Mouse (Mus musculus) thymus, adult 2 months (tissue): ENCODE results near the gene Tmc8. TPM values are rescaled to one million over a fixed set of nuclear protein-coding genes. Genes with fewer than 3 reads are reported as not detected.

ENCODE experiments used
- DNase-seq: peaks from one replicate; pipeline ENCODE4 v3.0.0; 2021
- H3K27ac ChIP-seq: fragments of 200-500 bp; 2 replicates; pipeline ENCODE4 v1.5.1; 2012; ENCODE audit warnings: low read length, control low read depth; ENCODE audit not compliant: control insufficient read depth, insufficient read depth
- H3K27me3 ChIP-seq: fragments of 200-500 bp; 2 replicates; pipeline ENCODE4 v1.6.1; 2012; ENCODE audit warnings: mild to moderate bottlenecking, low read length, moderate library complexity, mixed read lengths; ENCODE audit not compliant: control insufficient read depth, insufficient read depth
- H3K36me3 ChIP-seq: fragments of 200-500 bp; 2 replicates; pipeline ENCODE4 v1.6.1; 2012; ENCODE audit warnings: mild to moderate bottlenecking, low read length, moderate library complexity; ENCODE audit not compliant: control insufficient read depth, insufficient read depth
- H3K4me1 ChIP-seq: fragments of 200-500 bp; replicated peaks from 2 replicates; pipeline ENCODE4 v1.6.1; 2012; ENCODE audit warnings: low read length; ENCODE audit not compliant: control insufficient read depth, insufficient read depth
- H3K4me3 ChIP-seq: fragments of 200-500 bp; 2 replicates; pipeline ENCODE4 v1.5.1; 2012; ENCODE audit warnings: mild to moderate bottlenecking, low read length, control low read depth, moderate library complexity; ENCODE audit not compliant: control insufficient read depth, insufficient read depth
- CTCF ChIP-seq: fragments of 200-500 bp; IDR thresholded peaks from 2 replicates; pipeline ENCODE4 v1.5.1; 2012; ENCODE audit warnings: mild to moderate bottlenecking, control low read depth, low read length, moderate library complexity, borderline replicate concordance; ENCODE audit not compliant: control insufficient read depth, poor library complexity, insufficient read depth; ENCODE audit errors: extremely low read depth
- POLR2A ChIP-seq: fragments of 200-500 bp; IDR thresholded peaks from 2 replicates; pipeline ENCODE4 v1.6.1; 2012; ENCODE audit warnings: mild to moderate bottlenecking, low read length, control low read depth, moderate library complexity; ENCODE audit not compliant: control insufficient read depth, poor library complexity, insufficient read depth; ENCODE audit errors: extremely low read depth
- WGBS: fragments of 180-500 bp; shearing (Covaris S2); methylation state at CpG from one replicate; pipeline ENCODE4 v1.1.7; 2018; 5-methylcytosine and 5-hydroxymethylcytosine counted together
- polyA plus RNA-seq: library from polyadenylated mRNA; depleted of rRNA; stranded (reverse); fragments of >200 nt; gene quantifications from 2 replicates; pipeline ENCODE4 v1.2.3, GENCODE M21; 2012

Tmc8 gene
- polyA plus RNA-seq, 1 experiment: 388 TPM

GRCm38 (mm10) chr11:117769683-117770047 is 12.2 kb upstream of the Tmc8 start:
- H3K36me3 ChIP-seq: peaks cover 22% of the 10 kb centered on the region
- no peak for DNase-seq
- WGBS: 95% methylated on average over 7 of the region's 7 CpGs
- TF ChIP-seq POLR2A (no peak), CTCF (no peak)
- no peak overlapping the region for H3K27ac ChIP-seq
- H3K4me3 ChIP-seq: no peak overlapping the region
- no peaks in the 10 kb centered on the region for H3K27me3 ChIP-seq
- H3K4me1 ChIP-seq: no peaks in the 10 kb centered on the region; the same call in 1 of the 2 replicates

GRCm38 (mm10) chr11:117770407-117770806 is 11.5 kb upstream of the Tmc8 start:
- Histone ChIP-seq H3K4me1 (no peaks in the 10 kb centered on the region; the same call in 1 of the 2 replicates), H3K36me3 (peaks cover 29% of the 10 kb centered on the region)
- WGBS: 95% methylated on average over 10 of the region's 10 CpGs

GRCm38 (mm10) chr11:117772352-117772751 is 9.5 kb upstream of the Tmc8 start:
- WGBS: 92% methylated on average over 7 of the region's 7 CpGs
- H3K36me3 ChIP-seq: peaks cover 26% of the 10 kb centered on the region
- no peak overlapping the region for H3K4me3 ChIP-seq
- H3K27ac ChIP-seq: no peak overlapping the region
- DNase-seq: no peak
- H3K4me1 ChIP-seq: peaks cover 16% of the 10 kb centered on the region
- TF ChIP-seq POLR2A: no peak
- TF ChIP-seq CTCF: no peak
- H3K27me3 ChIP-seq: no peaks in the 10 kb centered on the region

More at GRCm38 (mm10) chr11:117770407-117770806, 11.5 kb upstream of the Tmc8 start:
- DNase-seq: no peak
- Histone ChIP-seq H3K27ac (no peak overlapping the region), H3K27me3 (no peaks in the 10 kb centered on the region), H3K4me3 (no peak overlapping the region)
- TF ChIP-seq CTCF (no peak), POLR2A (no peak)

- Histone ChIP-seq H3K27me3 (no peaks in the 10 kb centered on the region), H3K36me3 (peaks cover 23% of the 10 kb centered on the region), H3K4me3 (no peak overlapping the region), H3K4me1 (peaks cover 35% of the 10 kb centered on the region), H3K27ac (no peak overlapping the region)
- 98% methylated on average over 10 of the region's 10 CpGs for WGBS
- no peak for DNase-seq
- TF ChIP-seq CTCF: no peak
- no peak for TF ChIP-seq POLR2A
These were observed 7.0 kb upstream of the Tmc8 start for GRCm38 (mm10) chr11:117774925-117775324.

GRCm38 (mm10) chr11:117775540-117775939 is 6.3 kb upstream of the Tmc8 start:
- H3K4me1 ChIP-seq: peaks cover 35% of the 10 kb centered on the region
- DNase-seq: no peak
- no peaks in the 10 kb centered on the region for H3K27me3 ChIP-seq
- H3K4me3 ChIP-seq: no peak overlapping the region
- no peak for TF ChIP-seq CTCF
- TF ChIP-seq POLR2A: no peak
- H3K36me3 ChIP-seq: peaks cover 23% of the 10 kb centered on the region
- 93% methylated on average over 13 of the region's 13 CpGs for WGBS
- H3K27ac ChIP-seq: no peak overlapping the region

- DNase-seq: no peak
- no peaks in the 10 kb centered on the region for H3K27me3 ChIP-seq
- TF ChIP-seq CTCF (no peak), POLR2A (no peak)
- H3K27ac ChIP-seq: peak overlapping the region; percentile 68; the same call in 1 of the 2 replicates
- H3K36me3 ChIP-seq: peaks cover 23% of the 10 kb centered on the region
- no peak overlapping the region for H3K4me3 ChIP-seq
- H3K4me1 ChIP-seq: peaks cover 40% of the 10 kb centered on the region
- 91% methylated on average over 14 of the region's 14 CpGs for WGBS
These were observed 5.6 kb upstream of the Tmc8 start for GRCm38 (mm10) chr11:117776085-117776792.
